Mouse (Mus musculus): ENCODE results near the gene Hist1h2bf.

GRCm38 (mm10) chr13:23582219-23583056 lies 8.4 kb upstream of the Hist1h2bf start:
- no peak for TF ChIP-seq CTCF (IDR thresholded peaks at IDR 0.05; ENCODE audit: low read depth, low read length)
- no peak for TF ChIP-seq POLR2A (IDR thresholded peaks at IDR 0.05; ENCODE audit: extremely low read depth, insufficient read depth, low read length)
